Mouse (Mus musculus) hindbrain, embryonic 13.5 days (tissue): Measurements from ENCODE around the gene Foxa1. TPM values are rescaled to one million over a fixed set of nuclear protein-coding genes. Genes with fewer than 3 reads are reported as not detected.
A peak's percentile ranks its signal among the peaks of the same experiment; 100 is the strongest.

Source experiments
- ATAC-seq: fragments of 200-750 bp; cut with Nextera tagmentation; 2 replicates; pipeline ENCODE4 v1.8.0; 2017; ENCODE audit warnings: moderate TSS enrichment; ENCODE audit not compliant: low FRiP score
- H3K27ac ChIP-seq: fragments of 300-500 bp; sonication (generic); 2 replicates; pipeline ENCODE4 v1.5.1; 2015; ENCODE audit warnings: inconsistent platforms, mild to moderate bottlenecking, moderate library complexity
- H3K27me3 ChIP-seq: fragments of 300-500 bp; sonication (generic); 2 replicates; pipeline ENCODE4 v1.6.1; 2015; ENCODE audit warnings: mild to moderate bottlenecking, inconsistent platforms
- H3K36me3 ChIP-seq: fragments of 300-500 bp; sonication (generic); 2 replicates; pipeline ENCODE4 v1.6.1; 2015; ENCODE audit warnings: mild to moderate bottlenecking, inconsistent platforms
- H3K4me1 ChIP-seq: fragments of 300-500 bp; sonication (generic); replicated peaks from 2 replicates; pipeline ENCODE4 v1.6.1; 2015; ENCODE audit warnings: inconsistent platforms
- H3K4me2 ChIP-seq: fragments of 300-500 bp; sonication (generic); 2 replicates; pipeline ENCODE4 v1.6.1; 2015; ENCODE audit warnings: inconsistent platforms, mild to moderate bottlenecking, moderate library complexity
- H3K4me3 ChIP-seq: fragments of 300-500 bp; sonication (generic); 2 replicates; pipeline ENCODE4 v1.5.1; 2015; ENCODE audit warnings: mild to moderate bottlenecking, inconsistent platforms
- H3K9ac ChIP-seq: fragments of 300-500 bp; sonication (generic); 2 replicates; pipeline ENCODE4 v1.6.1; 2015; ENCODE audit warnings: mild to moderate bottlenecking, inconsistent platforms
- H3K9me3 ChIP-seq: fragments of 300-500 bp; sonication (generic); 2 replicates; pipeline ENCODE4 v1.6.1; 2016; ENCODE audit warnings: inconsistent platforms
- WGBS: fragments of 180-500 bp; shearing (Covaris S2); methylation state at CpG from one replicate; pipeline ENCODE4 v1.1.7; 2015; 5-methylcytosine and 5-hydroxymethylcytosine counted together
- polyA plus RNA-seq: library from polyadenylated mRNA; unstranded; fragments of >200 nt; fragmentation: Nextera tagmentation; extraction: Ambion mirVana; gene quantifications from 2 replicates; pipeline ENCODE4 v1.2.1, GENCODE M21; 2015

Foxa1 gene
- 0.43 and 1.1 TPM in 2 replicates for polyA plus RNA-seq

DNA sequence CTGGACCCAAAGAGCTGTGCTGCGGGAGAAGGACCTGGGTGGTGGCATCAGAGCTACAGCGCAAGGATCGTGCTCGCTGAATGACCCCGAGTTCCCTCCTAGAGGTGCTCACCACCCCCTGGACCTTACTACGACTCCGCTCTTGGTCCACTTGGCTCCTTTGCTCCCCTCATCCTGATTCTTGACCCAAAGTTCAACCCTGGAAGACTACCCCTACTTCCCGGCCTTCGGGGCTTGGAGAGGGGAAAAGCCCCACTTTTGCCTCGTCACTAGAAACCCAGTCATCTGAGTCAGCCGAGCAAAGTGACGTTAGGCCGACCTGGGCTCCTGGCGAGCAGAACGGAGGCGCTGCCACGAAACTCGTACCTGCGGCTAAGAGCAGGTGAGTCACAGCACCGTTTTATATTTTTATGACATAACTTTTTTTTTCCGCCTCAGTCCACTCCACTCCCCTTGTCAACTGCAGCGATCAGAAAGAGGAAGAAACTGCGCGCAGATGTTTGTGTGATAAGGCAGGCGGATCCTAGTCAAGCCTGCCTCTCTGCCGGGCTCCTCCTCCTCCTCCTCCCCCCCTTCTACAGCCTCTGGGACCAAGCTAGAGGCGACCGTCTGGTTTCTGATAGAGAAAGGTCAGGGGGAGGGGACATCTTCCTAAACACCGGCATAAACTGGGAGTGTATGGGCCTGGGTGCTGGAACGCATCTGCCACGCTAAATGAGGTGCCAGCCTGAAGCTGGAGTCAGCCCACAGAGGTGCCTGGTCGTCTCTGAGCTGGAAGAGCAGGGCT lies at the start of gene Foxa1:
Foxa1 (minus strand) TSS at position 502 of the 787 bp plus-strand sequence.
- WGBS = under 1% methylated on average over 31 of the region's 32 CpGs
- peak within 1 kb of the TSS; percentile 43 for H3K4me3 ChIP-seq
- H3K4me2 ChIP-seq = peak within 1 kb of the TSS; percentile 56
- peaks cover 12% of the 10 kb centered on the region for H3K4me1 ChIP-seq
- peak within 1 kb of the TSS; percentile 55 for H3K9ac ChIP-seq
- no peak for ATAC-seq
- H3K9me3 ChIP-seq = no peaks in the 10 kb centered on the region
- no peaks in the 10 kb centered on the region for H3K36me3 ChIP-seq
- H3K27me3 ChIP-seq = peaks cover 100% of the 10 kb centered on the region
- no peak within 1 kb of the TSS for H3K27ac ChIP-seq

DNA sequence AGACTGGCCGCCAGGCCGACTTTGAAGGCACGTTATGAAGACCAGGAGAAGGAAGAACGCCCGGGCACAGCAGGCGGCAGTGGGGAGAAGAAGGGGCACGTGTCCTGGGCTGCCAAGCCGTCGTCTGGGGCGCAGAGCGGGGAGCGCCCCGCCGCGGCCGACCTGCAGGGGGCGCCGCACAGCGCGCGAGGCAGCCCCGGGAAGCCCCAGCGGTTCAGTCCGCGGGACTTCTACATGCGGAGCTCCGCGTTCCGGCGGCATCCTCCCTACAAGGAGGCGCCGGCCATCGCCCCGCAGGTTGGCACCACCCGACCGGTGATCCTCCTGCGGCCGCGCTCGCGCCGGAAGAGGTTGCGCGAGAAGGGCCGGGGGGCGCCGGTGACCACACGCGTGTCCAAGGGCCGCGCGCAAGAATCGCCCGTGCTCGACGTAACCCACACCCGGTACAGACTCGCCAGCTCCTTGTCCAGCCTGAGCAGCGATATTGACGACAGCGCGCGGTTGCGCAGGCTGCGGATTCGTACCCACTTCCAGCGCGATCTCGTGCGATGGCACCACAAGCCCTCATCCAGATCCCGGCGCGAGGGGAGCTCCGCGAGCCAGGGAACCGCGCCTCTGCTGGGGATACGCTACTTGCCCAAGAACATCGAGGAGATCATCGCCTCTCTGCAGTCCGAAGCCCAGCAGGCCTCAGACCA lies 29.4 kb upstream of the Foxa1 start:
- 1% methylated on average over 77 of the region's 81 CpGs for WGBS
- peaks cover 7% of the 10 kb centered on the region for H3K4me1 ChIP-seq
- H3K27me3 ChIP-seq = peaks cover 52% of the 10 kb centered on the region

DNA sequence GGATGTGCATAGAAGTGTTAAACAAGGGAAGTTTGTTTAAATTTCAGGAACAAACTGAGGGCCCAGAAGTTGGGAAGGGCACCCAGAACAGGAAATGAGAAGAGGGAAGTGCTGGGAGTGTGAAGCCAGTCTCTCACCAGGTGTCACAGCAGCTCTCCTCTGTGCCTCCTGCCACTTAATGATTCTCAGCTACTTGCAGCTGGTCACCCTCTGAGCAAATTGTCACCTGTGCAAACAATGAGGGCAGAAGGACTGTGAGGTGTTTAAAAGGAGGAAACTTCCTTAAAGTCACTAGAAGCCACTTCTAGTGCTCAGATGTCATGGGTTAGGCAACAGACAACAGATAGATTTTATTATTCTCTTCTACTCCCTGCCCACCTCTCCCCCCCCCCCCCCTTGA lies 25.7 kb upstream of the Foxa1 start:
- H3K4me3 ChIP-seq = no peak overlapping the region
- ATAC-seq = no peak
- H3K27ac ChIP-seq = no peak overlapping the region
- no peak overlapping the region for H3K4me2 ChIP-seq
- peaks cover 7% of the 10 kb centered on the region for H3K4me1 ChIP-seq
- H3K27me3 ChIP-seq = peaks cover 47% of the 10 kb centered on the region
- no peak overlapping the region for H3K9ac ChIP-seq
- no peaks in the 10 kb centered on the region for H3K9me3 ChIP-seq
- no peaks in the 10 kb centered on the region for H3K36me3 ChIP-seq

More for the DNA sequence above, 29.4 kb upstream of the Foxa1 start:
- no peak overlapping the region for H3K27ac ChIP-seq
- H3K36me3 ChIP-seq = no peaks in the 10 kb centered on the region
- peak overlapping the region; percentile 55 for H3K4me3 ChIP-seq
- peak overlapping the region; percentile 66 for H3K9ac ChIP-seq
- H3K4me2 ChIP-seq = peak overlapping the region; percentile 79
- no peaks in the 10 kb centered on the region for H3K9me3 ChIP-seq
- peak; percentile 86 for ATAC-seq

DNA sequence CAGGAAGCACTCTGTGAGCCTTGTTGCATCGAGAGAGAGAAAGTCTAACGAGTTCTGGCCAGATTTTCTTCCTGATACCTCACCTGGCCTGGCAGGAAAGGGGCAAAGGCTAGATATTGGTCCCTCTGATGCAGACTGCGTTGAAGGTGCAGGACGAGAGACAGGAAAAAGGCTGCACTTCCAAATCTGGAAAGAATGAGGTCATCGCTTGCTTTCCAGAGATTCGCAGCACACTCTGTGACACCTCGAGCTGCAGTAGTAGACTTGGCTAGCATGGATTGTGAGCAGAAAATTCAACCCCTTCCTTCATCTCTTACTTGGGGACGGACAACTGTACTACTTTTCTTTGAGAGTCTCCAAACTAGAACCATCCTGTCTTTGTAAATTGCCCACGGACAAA lies 25.1 kb upstream of the Foxa1 start:
- 47% methylated on average over 9 of the region's 9 CpGs for WGBS
- H3K9me3 ChIP-seq = no peaks in the 10 kb centered on the region
- H3K27me3 ChIP-seq = peaks cover 43% of the 10 kb centered on the region
- H3K4me1 ChIP-seq = peaks cover 7% of the 10 kb centered on the region
- no peaks in the 10 kb centered on the region for H3K36me3 ChIP-seq
- H3K9ac ChIP-seq = no peak overlapping the region
- H3K4me2 ChIP-seq = no peak overlapping the region
- no peak for ATAC-seq
- no peak overlapping the region for H3K27ac ChIP-seq
- H3K4me3 ChIP-seq = no peak overlapping the region

DNA sequence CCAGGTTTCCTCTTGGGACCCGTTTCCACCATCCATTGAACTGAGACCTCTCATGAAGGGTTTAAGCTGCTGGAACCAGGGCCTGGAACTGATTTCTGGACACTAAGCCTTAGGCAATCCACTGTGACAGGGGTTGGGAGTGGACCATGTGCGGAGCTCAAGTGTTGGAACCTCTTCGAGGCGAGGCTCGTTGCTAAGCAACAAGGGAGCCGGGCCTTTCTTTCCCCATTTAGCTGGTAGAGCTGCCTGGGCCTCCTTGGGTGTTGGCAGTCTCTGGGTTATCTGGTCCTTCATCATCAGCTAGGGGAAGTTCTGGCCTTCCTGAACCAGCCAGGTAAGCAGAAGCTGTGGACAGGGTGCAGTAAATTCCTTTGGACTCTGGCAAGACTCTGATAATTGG lies 17.2 kb upstream of the Foxa1 start, which contains the start of gene Ttc6:
Ttc6 (plus strand) TSS at position 205 of the 400 bp plus-strand sequence.
- H3K27me3 ChIP-seq = peaks cover 9% of the 10 kb centered on the region; the same call in 1 of the 2 replicates
- H3K36me3 ChIP-seq = no peaks in the 10 kb centered on the region
- no peaks in the 10 kb centered on the region for H3K9me3 ChIP-seq
- H3K4me2 ChIP-seq = no peak within 1 kb of the TSS
- no peak for ATAC-seq
- H3K4me1 ChIP-seq = no peaks in the 10 kb centered on the region
- H3K4me3 ChIP-seq = no peak within 1 kb of the TSS
- no peak within 1 kb of the TSS for H3K27ac ChIP-seq
- WGBS = 74% methylated on average over 6 of the region's 6 CpGs
- no peak within 1 kb of the TSS for H3K9ac ChIP-seq

DNA sequence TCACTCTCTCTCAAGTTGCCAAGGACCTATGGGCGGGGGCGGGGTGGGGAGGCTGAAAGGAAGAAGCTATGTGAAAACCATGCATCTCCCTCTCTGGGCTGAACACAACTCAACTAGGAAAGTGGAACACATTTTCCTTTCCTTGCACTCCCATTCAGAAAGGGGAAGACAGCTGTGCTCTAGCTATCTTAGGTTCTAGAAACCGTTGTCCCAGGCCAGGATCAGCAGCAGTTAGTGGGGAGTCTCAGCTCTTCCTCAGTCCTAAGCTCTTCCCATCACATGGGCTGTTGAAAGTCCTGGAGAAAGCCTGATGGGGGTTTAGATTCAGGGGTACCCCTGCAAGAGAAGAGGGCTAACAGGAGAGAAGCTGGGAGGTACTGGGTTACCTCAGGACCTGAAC lies 7.4 kb upstream of the Foxa1 start:
- H3K27ac ChIP-seq = no peak overlapping the region

DNA sequence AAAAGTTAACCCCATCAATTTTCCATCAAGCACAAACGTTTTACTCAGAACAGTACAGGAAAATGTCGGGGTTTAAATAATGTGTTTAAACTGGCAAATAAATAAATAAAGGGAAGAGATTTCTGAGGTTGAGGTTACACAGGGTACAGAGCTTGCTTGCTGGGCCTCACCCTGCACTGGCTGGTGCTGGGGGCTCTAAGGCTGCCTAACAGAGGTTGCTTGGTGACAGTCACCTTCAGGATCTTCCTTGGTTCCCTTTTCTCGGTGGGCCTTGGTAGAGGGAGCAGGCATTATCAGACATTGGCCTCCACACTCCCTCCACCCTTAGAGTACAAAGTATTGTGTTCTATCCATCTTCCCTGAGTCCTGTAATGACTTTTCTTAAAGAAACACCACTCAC lies 5.6 kb upstream of the Foxa1 start:
- Histone ChIP-seq H3K4me2 (no peak overlapping the region), H3K27ac (no peak overlapping the region), H3K9ac (no peak overlapping the region), H3K4me3 (no peak overlapping the region), H3K36me3 (no peaks in the 10 kb centered on the region), H3K4me1 (no peaks in the 10 kb centered on the region), H3K27me3 (peaks cover 95% of the 10 kb centered on the region), H3K9me3 (no peaks in the 10 kb centered on the region)
- 10% methylated on average over 3 of the region's 3 CpGs for WGBS
- no peak for ATAC-seq

More for the DNA sequence above, 7.4 kb upstream of the Foxa1 start:
- Histone ChIP-seq H3K9me3 (no peaks in the 10 kb centered on the region), H3K4me1 (no peaks in the 10 kb centered on the region), H3K36me3 (no peaks in the 10 kb centered on the region), H3K9ac (no peak overlapping the region), H3K4me3 (no peak overlapping the region), H3K27me3 (peaks cover 78% of the 10 kb centered on the region), H3K4me2 (no peak overlapping the region)
- ATAC-seq = no peak
- WGBS = 36% methylated on average over 3 of the region's 3 CpGs

DNA sequence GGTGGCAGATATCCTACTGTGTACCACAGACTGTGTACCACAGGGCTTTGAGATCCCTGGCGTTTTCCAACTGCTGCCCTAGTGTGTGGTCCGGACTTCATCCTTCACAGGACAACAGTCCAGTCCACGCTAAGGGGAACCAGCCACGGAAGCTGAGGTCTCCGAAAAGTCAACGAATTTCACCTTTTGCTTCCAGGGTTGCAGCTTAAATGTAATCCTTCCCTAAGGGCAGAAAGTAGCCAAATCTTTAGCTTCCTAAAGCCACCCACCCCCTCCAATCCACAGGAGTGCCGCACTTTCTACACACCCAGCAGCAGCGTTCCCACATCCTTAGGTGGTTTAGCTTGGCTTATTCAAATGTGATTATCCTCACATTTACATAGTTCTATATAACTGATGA lies 4.2 kb upstream of the Foxa1 start:
- H3K9ac ChIP-seq = no peak overlapping the region
- H3K27ac ChIP-seq = no peak overlapping the region
- H3K9me3 ChIP-seq = no peaks in the 10 kb centered on the region
- H3K36me3 ChIP-seq = no peaks in the 10 kb centered on the region
- peaks cover 5% of the 10 kb centered on the region; the same call in 1 of the 2 replicates for H3K4me1 ChIP-seq
- H3K4me2 ChIP-seq = no peak overlapping the region
- peaks cover 100% of the 10 kb centered on the region for H3K27me3 ChIP-seq
- 4% methylated on average over 8 of the region's 8 CpGs for WGBS
- no peak for ATAC-seq
- H3K4me3 ChIP-seq = no peak overlapping the region

DNA sequence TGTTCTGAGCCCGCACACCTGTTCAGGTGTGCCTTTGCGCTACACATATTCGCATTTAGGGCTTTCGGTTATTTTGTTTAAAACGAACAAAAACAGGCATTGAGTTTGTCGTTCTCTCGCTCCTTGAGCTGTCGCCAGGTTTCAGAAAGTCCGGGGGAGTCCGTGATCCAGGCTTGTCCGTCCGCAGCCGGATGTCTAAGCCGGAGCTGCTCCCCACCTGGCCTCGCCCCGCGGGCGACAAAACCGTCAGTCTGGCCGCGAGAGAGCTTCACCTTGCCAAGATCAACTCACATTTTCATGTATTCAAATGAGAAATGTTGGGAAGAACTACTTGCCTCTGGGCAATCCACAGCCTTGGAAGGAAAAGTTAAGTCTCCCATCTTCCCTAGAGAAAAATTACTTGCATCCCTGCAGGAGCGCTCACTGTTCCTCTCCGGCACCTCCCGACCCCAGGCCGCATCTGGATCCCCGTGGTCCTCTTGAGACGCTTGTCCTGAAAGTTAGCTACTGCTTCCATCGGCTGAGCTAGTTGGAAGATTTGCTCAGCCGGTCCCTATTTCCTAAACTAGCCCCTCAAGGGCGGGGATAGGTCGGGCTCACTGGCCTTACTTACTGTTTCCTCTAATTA lies 3.6 kb upstream of the Foxa1 start:
- Histone ChIP-seq H3K4me3 (no peak overlapping the region), H3K9me3 (no peaks in the 10 kb centered on the region), H3K36me3 (no peaks in the 10 kb centered on the region), H3K4me1 (peaks cover 10% of the 10 kb centered on the region), H3K4me2 (no peak overlapping the region), H3K9ac (no peak overlapping the region), H3K27me3 (peaks cover 100% of the 10 kb centered on the region), H3K27ac (no peak overlapping the region)
- WGBS = 2% methylated on average over 31 of the region's 31 CpGs
- no peak for ATAC-seq

DNA sequence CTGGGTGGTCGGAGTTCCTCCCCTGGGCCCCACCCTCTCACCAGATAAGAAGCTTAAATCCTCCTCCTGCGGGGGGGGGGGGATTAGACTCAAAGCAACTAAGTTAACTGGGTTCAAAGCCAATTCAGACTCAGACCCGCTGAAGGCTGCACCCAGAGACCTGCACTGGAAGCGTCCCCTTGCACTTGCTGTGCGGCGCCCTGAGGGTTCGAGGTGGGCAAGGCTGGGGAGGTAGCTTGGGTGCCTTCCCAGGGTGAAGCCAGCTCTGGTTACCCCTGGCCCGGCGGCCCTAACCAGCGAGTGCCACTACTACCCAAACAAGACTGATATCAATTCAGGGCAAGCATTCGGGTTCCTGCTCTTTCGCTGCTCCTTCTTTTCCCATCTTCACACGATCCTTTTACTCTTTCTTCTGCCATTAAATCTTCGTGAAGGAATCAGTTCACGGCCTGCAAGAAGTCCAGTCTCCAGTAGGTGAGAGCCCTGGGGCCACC lies 3.0 kb upstream of the Foxa1 start:
- WGBS = 3% methylated on average over 15 of the region's 15 CpGs
- H3K36me3 ChIP-seq = no peaks in the 10 kb centered on the region
- no peak overlapping the region for H3K4me3 ChIP-seq
- H3K4me2 ChIP-seq = no peak overlapping the region
- no peak overlapping the region for H3K27ac ChIP-seq
- H3K27me3 ChIP-seq = peaks cover 100% of the 10 kb centered on the region
- H3K4me1 ChIP-seq = peaks cover 12% of the 10 kb centered on the region
- H3K9me3 ChIP-seq = no peaks in the 10 kb centered on the region
- no peak for ATAC-seq
- no peak overlapping the region for H3K9ac ChIP-seq

DNA sequence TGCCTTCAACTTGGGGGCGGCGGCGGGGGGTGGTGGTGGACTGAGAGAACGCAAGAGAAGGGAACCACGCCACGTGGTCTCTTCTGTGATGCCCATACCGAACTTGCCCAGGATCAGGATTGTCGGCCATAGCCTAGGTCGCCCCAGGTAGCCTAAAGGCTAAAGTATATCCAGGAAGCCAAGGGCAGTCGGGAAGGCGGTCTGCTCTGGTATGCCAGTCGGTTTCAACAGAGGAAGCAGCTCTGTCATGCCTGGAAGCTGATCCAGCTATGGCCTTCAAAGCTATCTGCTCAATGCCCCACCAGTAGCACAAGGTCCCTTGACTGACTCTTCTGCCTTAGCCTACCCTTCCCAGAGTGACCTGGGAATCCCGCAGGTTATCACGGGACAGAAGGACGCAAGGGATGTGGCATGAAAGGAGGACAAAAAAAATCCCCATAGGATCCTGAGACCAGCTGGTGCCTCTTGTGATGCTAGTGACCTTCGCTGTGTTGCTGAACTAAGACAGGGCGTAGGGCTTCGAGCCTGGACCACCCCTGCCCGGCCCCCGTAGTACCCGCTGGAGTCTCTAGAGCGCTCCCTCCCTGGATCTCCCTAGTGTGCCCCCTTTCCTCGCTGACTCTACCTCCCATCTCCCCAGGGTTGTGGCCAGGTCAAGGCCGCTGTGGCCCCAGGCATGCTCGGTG lies 2.4 kb upstream of the Foxa1 start:
- H3K9ac ChIP-seq = no peak overlapping the region
- peak; percentile 17; the same call in 1 of the 2 replicates for ATAC-seq
- no peaks in the 10 kb centered on the region for H3K9me3 ChIP-seq
- H3K4me3 ChIP-seq = no peak overlapping the region
- H3K27me3 ChIP-seq = peaks cover 100% of the 10 kb centered on the region
- no peaks in the 10 kb centered on the region for H3K36me3 ChIP-seq
- WGBS = 1% methylated on average over 25 of the region's 25 CpGs
- no peak overlapping the region for H3K4me2 ChIP-seq
- no peak overlapping the region for H3K27ac ChIP-seq
- H3K4me1 ChIP-seq = peaks cover 12% of the 10 kb centered on the region
